Mouse (Mus musculus) intestine, postnatal 0 days (tissue): ENCODE results near the gene Daw1. TPM values are rescaled to one million over a fixed set of nuclear protein-coding genes. Genes with fewer than 3 reads are reported as not detected.
A peak's percentile ranks its signal among the peaks of the same experiment; 100 is the strongest.

ENCODE experiments used
- ATAC-seq: fragments of 200-750 bp; cut with Nextera tagmentation; 2 replicates; pipeline ENCODE4 v1.8.0; 2017; ENCODE audit warnings: mild to moderate bottlenecking, moderate TSS enrichment, moderate library complexity
- H3K27ac ChIP-seq: fragments of 300-500 bp; sonication (generic); 2 replicates; pipeline ENCODE4 v1.5.1; 2014; ENCODE audit warnings: mild to moderate bottlenecking, low read depth, low read length, moderate library complexity
- H3K27me3 ChIP-seq: fragments of 300-500 bp; sonication (generic); replicated peaks from 2 replicates; pipeline ENCODE4 v1.6.1; 2014; ENCODE audit warnings: low read length, mixed read lengths; ENCODE audit not compliant: control insufficient read depth, insufficient read depth
- H3K36me3 ChIP-seq: fragments of 300-500 bp; sonication (generic); 2 replicates; pipeline ENCODE4 v1.6.1; 2014; ENCODE audit warnings: mild to moderate bottlenecking, moderate library complexity; ENCODE audit not compliant: control insufficient read depth, insufficient read depth
- H3K4me1 ChIP-seq: fragments of 300-500 bp; sonication (generic); replicated peaks from 2 replicates; pipeline ENCODE4 v1.6.1; 2014; ENCODE audit warnings: antibody characterized with exemption, low read length, mixed read lengths; ENCODE audit not compliant: control insufficient read depth, insufficient read depth
- H3K4me2 ChIP-seq: fragments of 300-500 bp; sonication (generic); replicated peaks from 2 replicates; pipeline ENCODE4 v1.6.1; 2014; ENCODE audit warnings: low read depth, mild to moderate bottlenecking, moderate library complexity
- H3K4me3 ChIP-seq: fragments of 300-500 bp; sonication (generic); 2 replicates; pipeline ENCODE4 v1.5.1; 2014; ENCODE audit warnings: low read depth, low read length
- H3K9ac ChIP-seq: fragments of 300-500 bp; sonication (generic); 2 replicates; pipeline ENCODE4 v1.6.1; 2014; ENCODE audit warnings: mild to moderate bottlenecking, low read depth, low read length
- H3K9me3 ChIP-seq: fragments of 300-500 bp; sonication (generic); 2 replicates; pipeline ENCODE4 v1.6.1; 2016; ENCODE audit warnings: mixed run types; ENCODE audit not compliant: control insufficient read depth
- CTCF ChIP-seq: sonication (generic); IDR thresholded peaks from 2 replicates; pipeline ENCODE4 v1.5.1; 2016; ENCODE audit warnings: low read depth, mild to moderate bottlenecking, control low read depth, antibody characterized with exemption, moderate library complexity
- whole genome bisulfite sequencing: fragments of 180-500 bp; shearing (Covaris S2); extraction: QIAGEN DNeasy Blood & Tissue Kit; methylation state at CpG from one replicate; pipeline ENCODE4 v1.1.7; 2014; 5-methylcytosine and 5-hydroxymethylcytosine counted together
- polyA plus RNA-seq: library from polyadenylated mRNA; unstranded; fragments of >200 nt; fragmentation: Nextera tagmentation; extraction: Ambion mirVana; gene quantifications from 2 replicates; pipeline ENCODE4 v1.2.1, GENCODE M21; 2015

The Daw1 gene
- polyA plus RNA-seq, 1 experiment from 2014 or later = not detected

DNA sequence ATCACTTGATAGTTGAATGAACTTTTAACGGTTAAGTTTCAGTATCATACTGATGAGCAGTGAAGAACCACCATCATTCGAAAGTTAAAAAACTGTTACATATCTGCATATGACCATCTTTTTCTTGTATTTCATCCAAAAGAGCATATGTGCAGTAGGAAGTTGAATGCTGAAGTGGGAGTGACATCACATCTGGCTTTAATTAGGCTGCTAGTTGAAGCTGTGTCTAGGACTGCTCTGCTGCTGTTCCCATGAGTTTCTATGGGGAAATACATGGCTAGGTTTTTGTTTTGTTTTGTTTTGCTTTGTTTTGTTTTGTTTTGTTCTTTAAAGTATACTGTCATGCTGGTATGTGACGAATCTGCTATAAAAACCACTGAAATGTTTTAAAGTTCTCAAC lies 9.6 kb downstream of the Daw1 start:
- H3K9me3 ChIP-seq = no peaks in the 10 kb centered on the region
- ATAC-seq = no peak
- H3K4me3 ChIP-seq = no peak overlapping the region
- no peaks in the 10 kb centered on the region for H3K27me3 ChIP-seq
- H3K27ac ChIP-seq = no peak overlapping the region
- H3K9ac ChIP-seq = no peak overlapping the region
- 85% methylated on average over 3 of the region's 3 CpGs for WGBS
- no peak for TF ChIP-seq CTCF
- H3K4me2 ChIP-seq = no peak overlapping the region
- H3K36me3 ChIP-seq = no peaks in the 10 kb centered on the region
- H3K4me1 ChIP-seq = no peaks in the 10 kb centered on the region

DNA sequence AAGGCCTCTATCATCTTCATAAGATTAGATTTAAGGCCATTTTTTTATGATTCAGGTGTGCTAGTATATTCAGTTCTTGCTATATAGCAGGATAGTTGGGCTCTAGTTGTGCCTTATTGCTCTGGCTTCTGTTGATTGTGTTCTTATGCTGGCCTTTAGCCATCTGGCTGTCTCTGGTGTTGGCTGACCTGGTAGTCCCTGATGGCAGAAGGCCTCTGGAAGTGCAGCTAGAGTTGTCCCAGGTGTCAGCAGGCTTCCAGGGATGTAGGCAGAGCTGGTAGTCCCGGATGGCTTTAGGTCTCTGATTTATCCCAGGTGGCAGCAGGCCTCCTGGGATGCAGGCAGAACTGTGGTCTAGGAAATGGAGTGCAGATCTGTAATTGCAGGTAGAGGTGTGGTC lies 16.4 kb downstream of the Daw1 start:
- 61% methylated on average over 1 of the region's 1 CpGs for WGBS

DNA sequence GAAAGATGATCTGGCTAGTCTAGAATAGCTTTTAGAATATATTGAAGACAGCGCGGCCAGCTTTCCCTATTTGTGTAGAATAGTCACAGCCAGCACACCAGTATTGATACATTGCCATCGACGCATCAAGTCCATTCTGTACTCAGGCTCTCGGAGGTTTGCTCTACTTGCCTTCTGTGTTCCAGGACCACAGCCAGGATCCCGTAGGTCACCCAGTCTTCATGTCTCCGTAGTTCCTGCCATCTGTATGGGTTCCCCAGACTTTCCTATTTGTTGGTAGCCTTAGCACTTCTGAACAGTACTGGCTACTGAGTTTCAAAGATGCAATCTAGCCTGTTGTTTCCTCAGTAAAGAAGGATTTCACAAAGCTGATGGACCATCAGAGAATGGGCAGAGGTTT lies 20.0 kb downstream of the Daw1 start:
- 94% methylated on average over 7 of the region's 7 CpGs for WGBS
- H3K4me2 ChIP-seq = no peak overlapping the region
- no peak overlapping the region for H3K4me3 ChIP-seq
- H3K9ac ChIP-seq = no peak overlapping the region
- no peak for TF ChIP-seq CTCF
- H3K9me3 ChIP-seq = no peaks in the 10 kb centered on the region
- no peaks in the 10 kb centered on the region for H3K36me3 ChIP-seq
- ATAC-seq = no peak
- H3K27me3 ChIP-seq = no peaks in the 10 kb centered on the region
- H3K27ac ChIP-seq = no peak overlapping the region
- H3K4me1 ChIP-seq = no peaks in the 10 kb centered on the region

More for the DNA sequence above, 16.4 kb downstream of the Daw1 start:
- Histone ChIP-seq H3K4me3 (no peak overlapping the region), H3K4me1 (no peaks in the 10 kb centered on the region), H3K9ac (no peak overlapping the region), H3K36me3 (no peaks in the 10 kb centered on the region), H3K9me3 (no peaks in the 10 kb centered on the region), H3K4me2 (no peak overlapping the region), H3K27me3 (no peaks in the 10 kb centered on the region), H3K27ac (no peak overlapping the region)
- TF ChIP-seq CTCF = no peak
- no peak for ATAC-seq

DNA sequence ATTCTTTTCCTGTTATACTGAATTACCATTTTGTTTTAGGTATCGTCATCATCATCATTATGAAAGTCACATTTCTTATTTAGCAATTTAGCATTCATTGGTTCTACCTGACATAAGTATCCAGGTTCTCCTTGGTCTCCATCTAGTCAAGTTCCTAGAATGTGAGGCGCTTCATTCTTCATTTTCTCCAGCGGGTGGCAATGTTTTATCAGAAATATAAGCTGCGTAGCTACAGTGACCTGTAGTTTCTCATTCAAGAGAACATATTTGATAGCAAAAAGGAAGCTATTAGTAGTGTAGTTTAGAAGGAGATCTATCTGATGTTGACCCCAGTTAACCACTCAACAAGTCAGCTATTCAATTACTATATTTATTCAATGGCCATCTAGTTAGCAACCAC lies 21.9 kb downstream of the Daw1 start:
- ATAC-seq = no peak
- no peak overlapping the region for H3K27ac ChIP-seq
- H3K4me1 ChIP-seq = no peaks in the 10 kb centered on the region
- H3K4me2 ChIP-seq = no peak overlapping the region
- peak; percentile 67 for TF ChIP-seq CTCF
- no peaks in the 10 kb centered on the region for H3K36me3 ChIP-seq
- H3K27me3 ChIP-seq = no peaks in the 10 kb centered on the region
- no peak overlapping the region for H3K9ac ChIP-seq
- H3K4me3 ChIP-seq = no peak overlapping the region
- 66% methylated on average over 4 of the region's 4 CpGs for WGBS
- no peaks in the 10 kb centered on the region for H3K9me3 ChIP-seq

DNA sequence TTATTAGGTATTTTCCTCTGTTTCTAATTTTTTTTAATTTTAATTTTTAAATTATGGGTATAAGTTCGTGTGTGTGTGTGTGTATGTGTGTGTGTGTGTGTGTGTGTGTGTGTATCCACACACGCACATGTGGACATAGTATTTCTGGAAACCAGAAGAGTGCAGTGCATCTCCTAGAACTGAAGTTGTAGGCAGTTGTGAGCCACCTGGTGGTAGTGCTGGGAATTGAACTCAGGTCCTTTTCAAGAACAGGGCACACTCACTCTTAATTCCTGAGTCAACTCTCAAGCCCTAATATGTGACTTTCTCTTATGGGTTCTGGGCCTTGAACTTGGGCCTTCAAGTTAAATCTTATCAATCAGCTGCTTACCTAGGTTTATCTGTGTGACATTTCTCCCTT lies 27.6 kb downstream of the Daw1 start:
- H3K4me1 ChIP-seq = no peaks in the 10 kb centered on the region
- no peak overlapping the region for H3K27ac ChIP-seq
- no peaks in the 10 kb centered on the region for H3K9me3 ChIP-seq
- H3K27me3 ChIP-seq = no peaks in the 10 kb centered on the region
- H3K9ac ChIP-seq = no peak overlapping the region
- TF ChIP-seq CTCF = peak; percentile 84
- 53% methylated on average over 2 of the region's 2 CpGs for WGBS
- no peaks in the 10 kb centered on the region for H3K36me3 ChIP-seq
- no peak for ATAC-seq
- no peak overlapping the region for H3K4me3 ChIP-seq
- no peak overlapping the region for H3K4me2 ChIP-seq

DNA sequence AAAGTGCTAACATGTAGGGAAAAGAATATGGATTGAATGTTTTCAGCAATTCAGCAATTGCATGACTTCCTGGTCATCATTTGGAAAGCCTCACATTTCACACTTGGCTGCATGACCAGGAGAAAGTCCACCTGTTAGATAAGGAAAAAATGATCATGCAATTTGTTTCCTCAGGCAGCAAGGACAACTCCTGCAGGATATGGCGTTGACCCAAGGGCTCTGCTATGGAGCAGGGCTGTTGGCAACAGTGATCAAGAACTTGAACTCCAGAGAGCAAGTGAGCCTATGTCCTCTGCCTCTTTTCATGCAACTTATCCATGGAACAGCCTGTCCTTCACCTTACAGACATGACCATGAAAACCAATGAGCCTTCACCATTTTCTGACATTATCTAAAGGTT lies 50.4 kb downstream of the Daw1 start:
- no peak for TF ChIP-seq CTCF
- H3K4me3 ChIP-seq = no peak overlapping the region
- no peak overlapping the region for H3K9ac ChIP-seq
- H3K27ac ChIP-seq = no peak overlapping the region
- no peaks in the 10 kb centered on the region for H3K36me3 ChIP-seq
- H3K27me3 ChIP-seq = no peaks in the 10 kb centered on the region
- no peak for ATAC-seq
- no peak overlapping the region for H3K4me2 ChIP-seq
- H3K4me1 ChIP-seq = no peaks in the 10 kb centered on the region
- no peaks in the 10 kb centered on the region for H3K9me3 ChIP-seq
- 56% methylated on average over 1 of the region's 1 CpGs for WGBS

DNA sequence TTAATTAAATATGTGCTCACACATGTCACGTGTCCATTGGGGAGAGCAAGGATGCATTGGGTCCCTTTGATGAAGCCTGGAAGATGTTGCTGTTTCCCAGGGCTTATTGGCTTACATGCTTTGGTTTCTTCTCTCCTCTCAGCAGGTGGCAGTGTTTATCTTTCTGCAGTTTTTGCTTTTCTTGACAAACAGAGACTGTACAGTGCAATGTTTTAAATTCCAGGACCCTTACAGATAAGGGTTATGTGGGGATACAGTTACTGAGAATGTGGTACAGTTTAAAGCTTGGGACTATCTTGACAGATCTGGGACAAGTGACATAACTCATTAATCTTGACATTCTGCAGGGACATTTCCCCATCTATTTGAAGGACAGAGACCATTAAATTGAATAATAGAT lies 58.7 kb downstream of the Daw1 start:
- H3K9ac ChIP-seq = no peak overlapping the region
- H3K9me3 ChIP-seq = no peaks in the 10 kb centered on the region; the same call in 1 of the 2 replicates
- H3K4me1 ChIP-seq = no peaks in the 10 kb centered on the region
- ATAC-seq = no peak
- H3K27ac ChIP-seq = no peak overlapping the region
- peak; percentile 60 for TF ChIP-seq CTCF
- H3K36me3 ChIP-seq = no peaks in the 10 kb centered on the region
- H3K4me2 ChIP-seq = no peak overlapping the region
- no peak overlapping the region for H3K4me3 ChIP-seq
- WGBS = 46% methylated on average over 1 of the region's 1 CpGs
- H3K27me3 ChIP-seq = no peaks in the 10 kb centered on the region
